Mouse (Mus musculus): ENCODE data around the gene Rpl29.

GRCm38 (mm10) chr9:106457920-106458319, 28.7 kb downstream of the Rpl29 start:
- TF ChIP-seq CTCF (IDR thresholded peaks at IDR 0.05; ENCODE audit: control insufficient read depth, insufficient read depth, insufficient replicate concordance, low read depth, low read length) (no peak), POLR2A (IDR thresholded peaks at IDR 0.05; ENCODE audit: control insufficient read depth, low read depth, low read length) (no peak)

Data from testis, adult 2 months (tissue).